Mouse (Mus musculus) liver, embryonic 12.5 days (tissue): Measurements from ENCODE around the gene Map2k3. TPM values are rescaled to one million over a fixed set of nuclear protein-coding genes. Genes with fewer than 3 reads are reported as not detected.

ENCODE experiments used
- ATAC-seq: fragments of 200-750 bp; cut with Nextera tagmentation; 2 replicates; pipeline ENCODE4 v1.8.0; 2017; ENCODE audit warnings: moderate number of reproducible peaks, mild to moderate bottlenecking, moderate library complexity
- H3K27ac ChIP-seq: fragments of 300-500 bp; sonication (generic); 2 replicates; pipeline ENCODE4 v1.5.1; 2016; ENCODE audit warnings: mild to moderate bottlenecking
- H3K27me3 ChIP-seq: fragments of 300-500 bp; sonication (generic); replicated peaks from 2 replicates; pipeline ENCODE4 v1.6.1; 2016; ENCODE audit warnings: mild to moderate bottlenecking, moderate library complexity
- H3K36me3 ChIP-seq: fragments of 300-500 bp; sonication (generic); 2 replicates; pipeline ENCODE4 v1.6.1; 2016; ENCODE audit warnings: mild to moderate bottlenecking, moderate library complexity
- H3K4me1 ChIP-seq: fragments of 300-500 bp; sonication (generic); 2 replicates; pipeline ENCODE4 v1.6.1; 2016
- H3K4me2 ChIP-seq: fragments of 300-500 bp; sonication (generic); 2 replicates; pipeline ENCODE4 v1.6.1; 2016; ENCODE audit warnings: mild to moderate bottlenecking, moderate library complexity
- H3K4me3 ChIP-seq: fragments of 300-500 bp; sonication (generic); 2 replicates; pipeline ENCODE4 v1.5.1; 2016; ENCODE audit warnings: mild to moderate bottlenecking, moderate library complexity
- H3K9ac ChIP-seq: fragments of 300-500 bp; sonication (generic); 2 replicates; pipeline ENCODE4 v1.6.1; 2016; ENCODE audit warnings: mild to moderate bottlenecking, moderate library complexity
- H3K9me3 ChIP-seq: fragments of 300-500 bp; sonication (generic); replicated peaks from 2 replicates; pipeline ENCODE4 v1.6.1; 2016; ENCODE audit warnings: mild to moderate bottlenecking, moderate library complexity
- WGBS: fragments of 180-500 bp; shearing (Covaris S2); methylation state at CpG from one replicate; pipeline ENCODE4 v1.1.7; 2016; ENCODE audit not compliant: insufficient replicate concordance; 5-methylcytosine and 5-hydroxymethylcytosine counted together
- polyA plus RNA-seq: library from polyadenylated mRNA; unstranded; fragments of >200 nt; fragmentation: Nextera tagmentation; extraction: Ambion mirVana; gene quantifications from 2 replicates; pipeline ENCODE4 v1.2.1, GENCODE M21; 2016

The Map2k3 gene
- polyA plus RNA-seq, 1 experiment from 2014 or later = 173 TPM

DNA sequence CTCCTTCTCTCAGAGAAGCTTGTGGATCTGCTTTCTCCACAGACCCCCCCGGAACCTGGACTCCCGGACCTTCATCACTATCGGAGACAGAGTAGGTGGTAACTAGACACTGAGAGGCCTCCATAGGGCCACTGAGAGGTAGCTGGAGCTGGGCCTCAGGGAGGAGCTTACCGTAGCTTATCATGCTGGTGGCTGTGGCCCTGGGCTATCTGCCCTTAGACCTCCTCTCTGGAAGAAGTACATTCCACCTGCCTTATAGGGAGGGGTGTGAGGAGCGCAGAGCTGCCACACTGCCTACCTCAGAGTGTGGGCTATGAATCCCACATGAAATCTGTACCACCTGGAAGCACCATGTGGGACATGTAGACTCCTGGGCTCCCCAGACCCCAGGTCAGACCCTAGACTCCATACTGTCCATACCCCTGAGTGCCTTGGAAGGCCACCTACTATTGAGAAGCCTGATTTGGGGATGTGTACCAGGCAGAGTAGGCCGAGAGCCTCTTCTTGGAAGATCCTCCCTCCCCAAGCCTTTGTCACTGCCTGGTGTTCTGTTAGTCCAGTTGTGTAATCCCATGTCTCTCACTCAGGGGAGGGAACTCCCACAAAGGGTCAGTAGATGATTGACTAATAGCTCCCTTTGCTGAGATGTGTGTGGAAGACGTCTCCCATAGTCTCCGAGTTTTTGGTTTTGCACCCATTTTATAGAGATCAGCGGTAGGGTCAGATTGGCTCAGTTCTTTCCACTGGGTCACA is 10.6 kb downstream of the Map2k3 start:
- Histone ChIP-seq H3K27ac (peak overlapping the region; percentile 89), H3K9ac (peak overlapping the region; percentile 74), H3K4me3 (peak overlapping the region; percentile 50), H3K27me3 (no peaks in the 10 kb centered on the region), H3K36me3 (peaks cover 97% of the 10 kb centered on the region), H3K9me3 (no peaks in the 10 kb centered on the region), H3K4me2 (peak overlapping the region; percentile 83), H3K4me1 (peaks cover 59% of the 10 kb centered on the region)
- 47% methylated on average over 9 of the region's 9 CpGs for WGBS
- ATAC-seq = peak; percentile 94

DNA sequence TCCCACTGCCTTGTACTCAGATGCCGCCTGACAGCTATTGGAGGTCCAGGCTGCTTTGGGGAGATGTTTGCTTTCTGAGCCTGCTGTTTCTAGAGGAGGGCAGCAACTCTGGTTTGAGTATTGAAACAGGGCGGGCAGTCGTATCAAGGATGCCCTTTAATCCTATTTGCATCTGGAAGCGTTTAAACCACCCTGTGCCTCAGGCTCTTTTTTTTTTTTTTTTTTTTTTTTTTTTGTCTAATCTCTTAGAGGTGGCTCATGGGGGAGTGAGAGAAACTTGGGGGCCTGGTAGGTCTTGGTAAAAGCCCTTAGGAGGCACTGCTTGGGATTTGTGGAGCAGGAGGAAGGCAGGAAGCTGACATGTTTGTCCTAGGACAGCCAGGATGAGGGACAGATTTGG is 13.2 kb downstream of the Map2k3 start:
- no peak overlapping the region for H3K27ac ChIP-seq
- H3K4me3 ChIP-seq = no peak overlapping the region
- no peaks in the 10 kb centered on the region for H3K9me3 ChIP-seq
- WGBS = 85% methylated on average over 4 of the region's 4 CpGs
- no peaks in the 10 kb centered on the region for H3K27me3 ChIP-seq
- H3K4me1 ChIP-seq = peaks cover 34% of the 10 kb centered on the region
- peaks cover 97% of the 10 kb centered on the region for H3K36me3 ChIP-seq
- ATAC-seq = no peak
- H3K4me2 ChIP-seq = no peak overlapping the region
- no peak overlapping the region for H3K9ac ChIP-seq

DNA sequence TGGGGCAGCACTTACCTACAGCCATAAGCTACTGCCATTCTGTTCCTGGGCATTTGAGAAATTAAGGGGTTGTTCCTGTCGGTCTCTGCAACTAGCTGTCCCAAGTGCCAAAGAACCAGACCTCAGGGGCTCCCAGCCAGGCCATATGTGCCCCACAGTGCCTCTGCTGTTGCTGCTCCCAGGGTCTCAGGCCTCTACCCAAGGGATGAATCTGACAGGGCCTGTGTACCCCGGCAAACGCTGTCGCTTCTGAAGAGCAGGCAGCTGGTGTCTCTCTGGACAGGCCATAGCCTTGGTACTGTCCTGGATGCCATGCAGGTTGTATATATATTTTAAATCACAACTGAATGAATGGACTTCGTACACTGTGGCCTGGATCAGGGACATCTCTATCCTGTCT is 20.1 kb downstream of the Map2k3 start:
- H3K36me3 ChIP-seq = peaks cover 66% of the 10 kb centered on the region
- H3K4me3 ChIP-seq = no peak overlapping the region
- H3K4me2 ChIP-seq = no peak overlapping the region
- H3K9ac ChIP-seq = no peak overlapping the region
- H3K9me3 ChIP-seq = no peaks in the 10 kb centered on the region
- no peak for ATAC-seq
- no peak overlapping the region; the same call in 1 of the 2 replicates for H3K27ac ChIP-seq
- 88% methylated on average over 5 of the region's 5 CpGs for WGBS
- H3K4me1 ChIP-seq = peaks cover 14% of the 10 kb centered on the region
- H3K27me3 ChIP-seq = 0 out of 2 replicates have a peak, but pooled peaks cover 3% of the 10 kb centered on the region

DNA sequence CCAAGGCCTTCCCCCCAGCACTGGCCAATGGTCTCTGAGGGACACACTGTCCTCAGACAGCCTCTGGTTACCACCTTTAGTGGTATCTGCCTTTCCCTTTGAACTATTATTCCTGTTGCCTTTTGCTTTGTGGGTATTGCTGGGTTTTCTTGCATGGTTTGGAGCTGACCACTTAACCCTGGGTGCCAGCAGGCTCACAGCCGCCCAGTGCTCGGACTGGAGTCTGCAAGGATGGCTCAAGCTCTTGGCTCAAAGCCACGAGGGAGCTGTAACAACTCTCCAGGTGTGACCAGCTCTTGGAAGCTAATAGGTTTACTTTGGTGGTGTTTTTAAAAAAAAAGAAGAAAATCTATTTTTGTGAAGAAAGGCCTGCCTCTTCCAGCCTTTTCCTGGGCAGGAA is 20.5 kb downstream of the Map2k3 start:
- peaks cover 62% of the 10 kb centered on the region for H3K36me3 ChIP-seq
- no peak overlapping the region for H3K4me3 ChIP-seq
- WGBS = 79% methylated on average over 3 of the region's 3 CpGs
- H3K9me3 ChIP-seq = no peaks in the 10 kb centered on the region
- peaks cover 14% of the 10 kb centered on the region for H3K4me1 ChIP-seq
- H3K27me3 ChIP-seq = 0 out of 2 replicates have a peak, but pooled peaks cover 5% of the 10 kb centered on the region
- H3K9ac ChIP-seq = no peak overlapping the region
- ATAC-seq = no peak
- no peak overlapping the region for H3K4me2 ChIP-seq
- no peak overlapping the region for H3K27ac ChIP-seq

DNA sequence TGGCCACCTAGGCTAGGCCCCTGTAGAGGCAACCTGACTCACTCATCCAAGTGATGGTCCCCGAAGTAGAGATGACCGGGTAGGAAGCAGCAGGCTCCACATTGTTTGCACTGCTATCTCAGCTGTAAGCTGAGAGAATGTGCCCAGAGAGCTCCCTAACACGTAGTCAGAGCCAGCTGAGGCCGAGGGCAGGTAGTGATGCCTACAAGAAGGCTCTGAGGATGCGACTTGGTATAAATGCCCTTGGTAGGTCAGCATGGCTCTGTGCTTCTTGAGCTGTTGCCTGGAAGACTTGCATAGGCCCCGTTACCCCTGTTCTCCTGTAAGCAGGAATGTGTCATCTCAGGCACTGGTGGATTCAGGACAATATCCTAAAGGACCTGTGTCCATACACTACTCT is 21.2 kb downstream of the Map2k3 start:
- no peak overlapping the region for H3K4me3 ChIP-seq
- no peak overlapping the region for H3K4me2 ChIP-seq
- WGBS = 92% methylated on average over 6 of the region's 6 CpGs
- no peak overlapping the region for H3K9ac ChIP-seq
- peaks cover 14% of the 10 kb centered on the region for H3K4me1 ChIP-seq
- no peak for ATAC-seq
- peak overlapping the region; percentile 18; the same call in 1 of the 2 replicates for H3K27ac ChIP-seq
- peaks cover 12% of the 10 kb centered on the region; the same call in 1 of the 2 replicates for H3K27me3 ChIP-seq
- no peaks in the 10 kb centered on the region for H3K9me3 ChIP-seq
- H3K36me3 ChIP-seq = peaks cover 56% of the 10 kb centered on the region

DNA sequence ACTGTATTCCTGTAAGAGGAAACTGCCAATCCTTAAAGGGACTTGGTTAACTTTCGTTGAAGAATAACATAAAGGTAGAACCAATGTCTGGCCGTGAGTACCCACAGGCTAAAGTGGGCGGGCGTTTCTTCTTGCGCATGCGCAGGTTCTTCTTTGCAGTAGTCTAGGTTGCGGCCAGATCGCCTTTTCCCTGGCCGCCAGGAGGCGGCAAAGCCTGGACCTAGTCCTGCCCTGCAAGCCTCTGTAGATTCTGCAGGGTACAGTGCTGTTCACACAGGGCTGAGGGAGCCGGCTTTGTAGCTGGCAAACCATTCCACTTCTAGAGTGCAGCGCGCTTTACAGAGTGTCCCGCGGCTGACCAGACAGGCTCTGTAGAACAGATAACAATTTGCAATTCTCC is 22.0 kb downstream of the Map2k3 start:
- Histone ChIP-seq H3K4me2 (no peak overlapping the region), H3K9ac (no peak overlapping the region), H3K27ac (no peak overlapping the region), H3K9me3 (no peaks in the 10 kb centered on the region), H3K4me3 (no peak overlapping the region), H3K4me1 (peaks cover 14% of the 10 kb centered on the region), H3K36me3 (peaks cover 47% of the 10 kb centered on the region), H3K27me3 (peaks cover 15% of the 10 kb centered on the region; the same call in 1 of the 2 replicates)
- ATAC-seq = peak; percentile 85
- WGBS = 19% methylated on average over 15 of the region's 15 CpGs

DNA sequence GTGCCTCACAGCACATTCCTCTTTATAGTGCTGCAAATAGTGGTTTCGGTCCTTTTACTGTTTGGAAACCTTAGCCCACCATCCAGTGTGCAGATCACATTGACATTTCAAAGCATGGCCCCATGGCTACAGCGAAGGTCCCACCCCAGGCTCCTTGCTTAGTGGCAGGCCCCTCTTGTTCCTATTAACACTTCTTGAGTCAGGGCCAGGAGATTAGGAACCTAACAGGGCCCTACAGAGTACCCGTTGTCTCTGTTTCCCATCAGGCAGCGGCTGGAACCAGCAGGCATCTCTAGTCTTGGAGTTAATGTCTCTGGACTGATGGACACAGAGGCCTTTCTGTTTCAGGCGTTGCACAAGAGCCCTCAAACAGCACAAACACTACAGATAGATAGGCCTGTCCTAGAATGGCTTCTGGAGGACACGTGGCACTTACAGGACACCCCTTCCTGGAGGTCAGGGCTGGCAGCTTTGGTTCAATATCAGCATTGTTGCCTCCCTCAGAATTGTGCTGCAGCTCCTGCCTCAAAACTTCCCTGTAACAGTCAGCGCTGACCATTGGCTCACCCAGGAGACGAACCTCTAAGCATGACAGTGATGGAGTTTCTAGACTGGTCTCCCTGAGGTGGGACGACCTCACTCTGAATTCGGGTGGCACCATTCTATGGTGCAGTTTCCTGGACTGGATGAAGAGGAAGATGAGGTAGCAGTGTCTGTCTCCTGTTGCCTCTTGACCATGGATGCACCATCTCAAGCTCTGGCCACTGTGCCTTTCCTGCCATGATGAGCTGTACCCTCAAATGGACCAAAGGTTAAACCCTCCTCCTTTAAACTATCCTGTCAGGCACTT is 22.6 kb downstream of the Map2k3 start:
- peaks cover 14% of the 10 kb centered on the region for H3K4me1 ChIP-seq
- ATAC-seq = no peak
- no peak overlapping the region for H3K4me2 ChIP-seq

DNA sequence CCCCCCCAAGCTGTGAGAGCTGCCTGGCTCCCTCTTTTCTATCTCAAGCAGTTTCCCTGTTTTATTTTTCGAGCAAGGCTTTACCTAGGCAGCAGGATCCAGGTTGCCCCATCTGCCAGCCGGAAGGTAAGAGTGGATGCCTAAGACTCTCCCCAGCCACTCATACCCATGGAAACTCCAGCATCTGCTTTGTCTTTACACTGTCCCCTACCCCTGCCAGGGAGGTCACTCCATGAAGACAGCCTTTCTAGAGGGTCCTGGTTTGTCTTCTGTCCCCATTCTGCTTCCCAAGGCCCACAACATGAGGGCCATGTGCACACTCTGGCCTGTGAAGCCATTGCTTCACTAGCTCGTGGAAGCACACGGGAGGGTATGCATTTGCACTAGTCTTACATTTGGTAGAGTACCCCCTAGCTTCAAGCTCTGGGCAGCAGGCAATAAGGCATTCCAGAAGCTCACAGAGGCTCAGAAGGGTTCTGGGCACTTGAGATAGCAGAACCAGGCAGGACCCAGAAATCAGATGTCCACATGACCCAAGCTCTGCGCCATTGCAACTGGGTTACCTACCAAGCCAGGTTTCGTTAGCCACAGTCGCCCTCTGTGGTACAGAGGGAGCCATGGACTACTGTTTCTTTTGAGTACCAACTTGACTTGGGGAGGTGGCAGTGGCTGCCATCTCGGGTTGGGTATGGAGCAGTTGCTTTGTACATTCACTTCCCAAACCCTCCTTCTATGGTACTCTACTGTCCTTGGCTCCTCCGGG is 24.0 kb downstream of the Map2k3 start:
- WGBS = 75% methylated on average over 9 of the region's 9 CpGs
- Histone ChIP-seq H3K36me3 (peaks cover 28% of the 10 kb centered on the region), H3K4me2 (no peak overlapping the region), H3K4me3 (no peak overlapping the region), H3K9me3 (no peaks in the 10 kb centered on the region), H3K27me3 (peaks cover 15% of the 10 kb centered on the region; the same call in 1 of the 2 replicates), H3K9ac (no peak overlapping the region), H3K4me1 (peaks cover 14% of the 10 kb centered on the region), H3K27ac (no peak overlapping the region)
- no peak for ATAC-seq

More for the DNA sequence above, 22.6 kb downstream of the Map2k3 start:
- Histone ChIP-seq H3K9me3 (no peaks in the 10 kb centered on the region), H3K9ac (no peak overlapping the region), H3K36me3 (peaks cover 41% of the 10 kb centered on the region), H3K4me3 (no peak overlapping the region), H3K27me3 (peaks cover 15% of the 10 kb centered on the region; the same call in 1 of the 2 replicates), H3K27ac (no peak overlapping the region)
- 79% methylated on average over 10 of the region's 10 CpGs for WGBS

DNA sequence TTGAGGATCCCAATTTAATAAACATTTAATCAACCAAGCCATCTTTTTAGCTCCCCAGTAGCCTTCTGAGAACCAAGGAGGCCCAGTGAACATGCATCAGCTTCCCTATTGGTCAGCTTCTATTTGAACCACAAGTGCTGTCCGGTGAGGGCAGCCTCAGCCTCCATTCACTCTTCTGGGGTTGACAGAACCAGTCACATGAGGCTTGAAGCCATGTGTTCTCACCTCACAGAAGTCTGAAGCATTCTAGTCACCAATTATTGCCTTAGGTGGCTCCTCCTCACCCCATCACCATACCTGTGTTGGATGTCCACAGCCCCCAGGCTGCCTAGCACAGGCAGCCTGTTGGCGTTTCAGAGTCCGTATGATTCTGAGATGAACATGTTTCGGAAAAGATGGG is 27.1 kb downstream of the Map2k3 start:
- Histone ChIP-seq H3K27ac (no peak overlapping the region), H3K36me3 (no peaks in the 10 kb centered on the region), H3K27me3 (peaks cover 18% of the 10 kb centered on the region; the same call in 1 of the 2 replicates), H3K4me2 (no peak overlapping the region), H3K9ac (no peak overlapping the region), H3K4me3 (no peak overlapping the region), H3K4me1 (peaks cover 6% of the 10 kb centered on the region), H3K9me3 (no peaks in the 10 kb centered on the region)
- 83% methylated on average over 4 of the region's 4 CpGs for WGBS
- ATAC-seq = no peak

DNA sequence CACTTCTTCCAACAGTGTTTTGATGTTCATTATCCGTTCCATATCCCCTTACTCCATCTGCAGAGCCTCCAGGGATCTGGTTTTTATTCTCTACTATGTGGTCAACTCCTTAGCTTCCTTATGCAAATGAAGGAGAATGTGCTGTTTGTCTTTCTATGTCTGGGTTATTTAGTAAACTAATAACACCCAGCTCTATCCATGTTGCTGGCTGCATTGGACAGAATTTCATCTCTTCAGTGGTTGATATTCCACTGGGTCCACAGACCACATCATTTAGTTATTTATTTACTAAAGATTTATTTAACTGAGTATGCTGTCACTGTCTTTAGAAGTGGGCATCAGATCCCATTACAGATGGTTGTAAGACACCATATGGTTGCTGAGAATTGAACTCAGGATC is 29.3 kb downstream of the Map2k3 start:
- Histone ChIP-seq H3K9me3 (no peaks in the 10 kb centered on the region), H3K4me3 (no peak overlapping the region), H3K4me1 (no peaks in the 10 kb centered on the region), H3K4me2 (no peak overlapping the region), H3K36me3 (no peaks in the 10 kb centered on the region), H3K27ac (no peak overlapping the region), H3K9ac (no peak overlapping the region), H3K27me3 (peaks cover 18% of the 10 kb centered on the region; the same call in 1 of the 2 replicates)
- ATAC-seq = no peak
- WGBS = 40% methylated on average over 1 of the region's 1 CpGs

DNA sequence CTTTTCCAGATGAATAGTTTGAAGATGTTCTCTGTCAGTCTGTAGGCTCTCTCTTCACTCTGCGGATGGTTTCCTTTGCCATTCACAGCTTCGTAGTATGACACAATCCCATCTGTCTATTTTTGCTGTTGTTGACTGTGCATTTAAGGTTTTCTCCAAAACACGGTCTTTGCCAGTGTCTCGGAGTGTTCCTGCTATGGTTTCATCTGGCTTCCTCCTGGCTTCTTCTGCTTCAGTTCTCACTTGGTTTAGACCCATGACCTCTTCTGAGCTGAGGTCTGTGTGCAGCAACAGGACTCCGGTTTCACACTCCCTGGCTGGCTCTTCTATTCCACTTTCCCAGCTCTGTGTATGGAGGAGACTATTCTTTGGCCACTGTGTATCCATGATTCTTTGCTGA is 30.9 kb downstream of the Map2k3 start:
- H3K9me3 ChIP-seq = no peaks in the 10 kb centered on the region
- H3K4me2 ChIP-seq = no peak overlapping the region
- H3K4me3 ChIP-seq = no peak overlapping the region
- no peak for ATAC-seq
- no peak overlapping the region for H3K27ac ChIP-seq
- H3K9ac ChIP-seq = no peak overlapping the region
- H3K27me3 ChIP-seq = peaks cover 9% of the 10 kb centered on the region
- no peaks in the 10 kb centered on the region for H3K4me1 ChIP-seq
- 65% methylated on average over 5 of the region's 5 CpGs for WGBS
- H3K36me3 ChIP-seq = no peaks in the 10 kb centered on the region
